Mouse (Mus musculus): ENCODE data around the gene Mnd1. TPM values are rescaled to one million over a fixed set of nuclear protein-coding genes. Genes with fewer than 3 reads are reported as not detected.

Mnd1 gene
- 0.62 TPM for polyA plus RNA-seq (2017; shearing (Covaris generic))

DNA sequence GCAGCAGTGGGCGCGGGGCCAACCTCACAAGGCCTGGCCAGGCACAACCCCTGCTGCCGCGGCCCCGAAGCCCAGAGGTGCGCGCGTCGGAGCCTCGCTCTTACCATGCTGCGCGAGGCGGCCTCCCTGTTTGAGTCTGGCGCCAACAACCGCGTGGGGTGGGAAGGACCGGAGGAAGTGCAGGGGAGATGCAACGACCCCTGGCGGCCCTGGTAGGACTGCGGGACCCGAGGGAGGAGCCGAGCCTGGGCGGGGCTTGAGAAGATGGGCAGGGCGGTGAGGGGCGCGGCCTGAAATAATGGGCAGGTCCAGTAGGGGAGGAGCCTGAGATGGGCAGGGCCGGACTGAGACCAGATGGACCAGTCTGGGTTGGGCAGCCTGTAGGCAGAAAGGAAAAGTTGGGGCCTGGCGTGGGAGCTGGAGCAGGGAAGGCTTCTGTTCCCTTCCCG is at the start of gene Mnd1:
Gene Mnd1, minus strand, starts transcription at position 229 of the 449 bp plus-strand sequence.

DNA sequence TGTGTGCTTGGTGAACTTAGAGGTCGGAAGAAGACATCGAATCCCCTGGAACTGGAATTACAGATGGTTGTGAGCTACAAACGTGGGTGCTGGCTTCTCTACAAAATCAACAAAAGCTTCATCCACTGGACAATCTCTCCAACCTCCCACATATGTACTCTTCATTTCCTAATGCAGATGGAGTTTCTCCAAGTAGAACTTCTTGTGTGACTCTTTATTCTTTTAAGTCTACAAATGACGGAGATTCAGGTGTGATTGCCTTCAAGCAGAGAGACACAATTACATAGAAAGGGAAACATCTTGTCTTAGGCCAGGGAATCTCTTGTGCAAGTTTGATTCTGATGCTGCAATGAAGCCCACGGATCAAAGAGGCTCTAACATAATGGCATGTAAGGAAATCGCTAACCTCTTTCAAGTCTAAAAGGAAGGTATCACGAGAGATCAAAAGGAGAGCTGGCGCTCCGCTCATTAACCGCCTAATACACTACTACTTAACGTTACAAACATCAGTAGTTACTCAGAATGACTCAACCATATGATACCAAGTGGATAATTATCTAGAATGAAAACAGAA is 18.1 kb upstream of the Mnd1 start, which contains the start of gene Gm6525:
Gene Gm6525, plus strand, starts transcription at position 524 of the 574 bp plus-strand sequence.

DNA sequence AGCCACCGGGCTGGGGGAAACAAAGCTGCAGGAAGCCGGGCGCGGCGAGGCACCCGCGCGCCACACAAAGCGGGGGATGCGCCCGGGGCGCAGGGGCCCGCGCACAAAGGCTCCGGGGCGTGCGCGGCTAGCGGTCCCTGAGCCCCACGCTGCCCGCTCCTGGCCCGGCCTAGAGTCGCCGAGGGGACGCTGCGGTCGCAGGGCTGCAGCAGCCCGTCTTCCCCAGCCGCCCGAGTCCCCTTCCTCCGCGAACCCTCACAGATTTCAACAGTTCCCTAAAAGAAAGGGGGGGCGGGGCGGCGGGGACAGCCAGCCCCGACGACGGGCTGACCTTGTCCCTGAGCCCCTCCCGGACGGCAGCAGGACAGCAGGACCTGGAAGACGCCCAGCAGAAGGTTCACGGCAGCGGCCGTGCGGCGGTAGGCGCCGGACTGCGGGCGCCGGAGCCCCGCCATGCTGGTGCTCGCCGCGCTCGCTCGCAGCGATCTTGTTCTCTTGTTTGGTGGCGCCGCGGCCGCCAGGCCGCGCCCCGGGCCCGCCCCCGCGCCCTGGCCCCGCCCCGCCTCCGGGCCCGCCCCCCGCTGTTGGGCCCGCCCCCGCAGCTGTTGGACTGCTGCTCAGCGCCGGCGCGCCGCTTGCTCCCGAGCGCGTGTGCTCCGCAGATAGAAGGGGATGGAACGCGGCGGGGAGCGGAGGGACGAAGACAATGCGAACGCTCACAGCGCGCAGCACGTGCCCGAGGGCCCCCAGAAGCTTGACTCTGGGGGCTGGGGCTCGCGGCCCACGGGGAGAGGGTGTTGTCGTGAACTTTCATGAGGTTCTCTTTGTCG is 115.7 kb downstream of the Mnd1 start, which contains the start of gene Tmem131l:
Gene Tmem131l, minus strand, starts transcription at position 530 of the 830 bp plus-strand sequence.

Other genes starting within 250 kb of the Mnd1 start
- gene Tmem131l, start 115.6 kb downstream of the Mnd1 start, polyA plus RNA-seq (2017; shearing (Covaris generic)) = 71.3 TPM
- gene Gm6525, start 18.3 kb upstream of the Mnd1 start, polyA plus RNA-seq (2017; shearing (Covaris generic)) = not detected
- 1.9 TPM for gene Trim2, start 151.1 kb upstream of the Mnd1 start, polyA plus RNA-seq (2017; shearing (Covaris generic))

All from CD4-positive, CD25-positive, alpha-beta regulatory T cell (primary cell).